Mouse (Mus musculus) MN1 (cell line): Measurements from ENCODE around the gene Ccdc144b.
A peak's percentile ranks its signal among the peaks of the same experiment; 100 is the strongest.

Source experiments
- DNase-seq: peaks from one replicate; pipeline ENCODE4 v3.0.0-alpha.2; 2016; ENCODE audit warnings: low spot score

Ccdc144b gene

DNA sequence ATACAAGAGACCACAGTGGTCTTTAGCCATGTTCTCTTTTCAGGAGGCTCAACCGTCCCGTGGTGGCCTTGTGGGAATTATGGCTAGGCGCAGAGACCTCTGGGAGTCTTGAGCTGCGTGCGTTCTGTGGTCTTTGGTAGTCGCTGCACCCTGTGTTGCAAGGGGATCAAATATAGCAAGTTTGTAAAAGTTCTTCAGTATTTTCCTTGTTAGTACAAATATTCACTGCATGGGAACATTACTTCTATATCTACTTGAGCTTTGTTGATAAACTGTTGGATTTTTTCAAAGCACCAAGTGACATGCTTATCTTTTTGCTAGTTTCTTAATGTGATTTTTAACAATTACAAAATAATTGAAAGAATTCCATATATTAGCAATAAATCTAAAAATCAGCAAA lies at the start of gene Ccdc144b:
Gene Ccdc144b, minus strand, starts transcription at position 101 of the 400 bp plus-strand sequence.
- DNase-seq, result no peak

GRCm38 (mm10) chr3:36095371-36095770 lies 42.0 kb upstream of the Ccdc144b start:
- DNase-seq, result no peak

DNA sequence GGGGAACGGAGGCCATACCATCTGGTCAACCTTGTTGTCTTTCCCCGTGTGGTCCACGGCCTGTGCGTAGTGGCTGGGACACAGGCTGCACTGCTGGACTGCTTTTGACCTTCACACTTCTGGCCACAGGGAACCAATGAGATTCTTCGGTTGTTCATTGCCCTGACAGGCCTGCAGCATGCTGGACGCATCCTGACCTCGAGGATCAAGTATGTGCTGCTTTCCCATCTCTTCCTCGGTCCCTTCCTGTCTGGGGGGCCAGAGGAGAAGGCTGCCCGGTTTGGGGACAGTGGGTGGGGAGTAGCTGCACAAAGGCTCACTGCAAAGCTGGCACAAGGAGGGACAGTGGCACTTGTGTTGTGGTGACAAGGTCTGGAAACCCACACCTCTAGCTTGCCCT lies 34.2 kb upstream of the Ccdc144b start:
- no peak for DNase-seq

DNA sequence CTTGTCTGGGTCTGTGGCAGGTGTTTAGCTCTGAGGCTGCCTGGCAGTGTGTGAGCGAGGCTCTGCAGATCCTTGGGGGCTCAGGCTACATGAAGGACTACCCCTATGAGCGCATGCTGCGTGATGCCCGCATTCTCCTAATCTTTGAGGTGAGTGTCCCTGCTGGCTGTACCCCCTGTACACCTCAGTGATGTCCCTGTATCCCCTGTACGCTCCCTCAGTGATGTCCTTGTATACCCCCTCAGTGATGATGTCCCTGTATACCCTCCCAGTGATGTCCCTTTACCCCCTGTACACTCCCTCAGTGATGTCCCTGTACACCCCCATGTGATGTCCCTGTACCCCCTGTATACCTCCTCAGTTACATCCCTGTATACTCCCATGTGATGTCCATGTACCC lies 32.0 kb upstream of the Ccdc144b start:
- DNase-seq, result no peak

GRCm38 (mm10) chr3:36083381-36083780 lies 30.0 kb upstream of the Ccdc144b start:
- DNase-seq, result no peak

DNA sequence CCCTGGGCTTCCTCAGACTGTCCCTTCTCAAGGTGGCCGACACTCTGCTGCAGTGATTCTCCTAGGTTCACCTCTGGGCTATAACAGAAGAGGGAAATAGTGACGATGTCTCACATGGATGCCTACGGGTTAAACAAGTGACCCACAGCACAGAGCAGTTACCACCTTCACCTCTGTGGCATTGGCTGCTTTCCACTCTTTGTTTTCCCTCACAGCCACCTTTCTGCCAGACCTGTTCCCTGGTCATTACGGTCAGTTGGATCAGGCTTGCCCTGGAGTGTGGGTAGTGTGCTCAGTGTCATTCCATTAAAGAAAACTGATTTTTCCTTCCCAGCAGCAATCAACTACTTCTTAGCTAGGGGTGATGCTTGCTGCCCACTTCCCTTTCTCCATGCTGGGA lies 29.5 kb upstream of the Ccdc144b start:
- no peak for DNase-seq

DNA sequence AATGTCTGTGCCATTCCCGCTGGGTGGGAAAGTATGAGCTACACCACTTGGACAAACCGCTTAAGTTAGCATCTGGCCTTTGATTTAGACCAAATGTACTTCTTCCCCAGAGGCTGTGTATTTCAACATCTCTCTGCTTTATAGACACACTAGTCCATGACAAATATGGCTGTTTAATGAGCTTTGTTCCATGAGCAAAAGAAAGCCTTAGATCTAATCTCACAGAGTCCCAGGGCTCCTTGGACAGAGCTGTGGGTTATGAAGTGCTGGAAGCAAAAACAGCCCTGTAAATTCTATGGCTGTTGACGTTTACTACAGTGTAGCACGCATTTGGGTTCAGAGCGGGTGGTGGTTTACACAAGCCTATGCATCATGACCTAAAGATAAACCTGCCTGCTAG lies 27.4 kb upstream of the Ccdc144b start:
- DNase-seq, result no peak

- no peak for DNase-seq
Observed at GRCm38 (mm10) chr3:36079886-36080285, 26.5 kb upstream of the Ccdc144b start.

GRCm38 (mm10) chr3:36077386-36077785 lies 24.0 kb upstream of the Ccdc144b start:
- no peak for DNase-seq

- no peak for DNase-seq
Observed at GRCm38 (mm10) chr3:36075466-36075865, 22.1 kb upstream of the Ccdc144b start.

GRCm38 (mm10) chr3:36074231-36074630 lies 20.9 kb upstream of the Ccdc144b start:
- no peak for DNase-seq

- no peak for DNase-seq
Observed at GRCm38 (mm10) chr3:36071047-36071446, 17.7 kb upstream of the Ccdc144b start.

GRCm38 (mm10) chr3:36070436-36070835 lies 17.1 kb upstream of the Ccdc144b start:
- no peak for DNase-seq

DNA sequence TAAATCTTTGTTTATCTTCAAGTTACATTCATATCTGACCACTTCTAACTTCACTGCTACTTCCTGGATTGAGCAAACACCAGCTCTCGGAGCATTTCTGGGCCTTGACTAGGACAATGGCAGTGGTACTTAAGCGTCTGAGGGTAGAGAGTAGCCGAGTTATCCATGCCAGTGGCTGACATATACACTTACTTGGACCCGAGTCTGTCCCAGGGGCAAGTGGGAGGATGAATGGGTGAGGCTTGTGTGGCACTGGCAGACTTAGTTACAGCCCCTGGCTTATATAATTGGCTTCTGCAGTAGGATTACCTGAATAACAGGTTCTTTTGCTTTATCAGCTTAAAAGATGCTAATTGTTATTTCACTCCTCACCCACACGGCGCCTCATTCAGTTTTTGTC lies 14.4 kb upstream of the Ccdc144b start:
- DNase-seq, result no peak

DNA sequence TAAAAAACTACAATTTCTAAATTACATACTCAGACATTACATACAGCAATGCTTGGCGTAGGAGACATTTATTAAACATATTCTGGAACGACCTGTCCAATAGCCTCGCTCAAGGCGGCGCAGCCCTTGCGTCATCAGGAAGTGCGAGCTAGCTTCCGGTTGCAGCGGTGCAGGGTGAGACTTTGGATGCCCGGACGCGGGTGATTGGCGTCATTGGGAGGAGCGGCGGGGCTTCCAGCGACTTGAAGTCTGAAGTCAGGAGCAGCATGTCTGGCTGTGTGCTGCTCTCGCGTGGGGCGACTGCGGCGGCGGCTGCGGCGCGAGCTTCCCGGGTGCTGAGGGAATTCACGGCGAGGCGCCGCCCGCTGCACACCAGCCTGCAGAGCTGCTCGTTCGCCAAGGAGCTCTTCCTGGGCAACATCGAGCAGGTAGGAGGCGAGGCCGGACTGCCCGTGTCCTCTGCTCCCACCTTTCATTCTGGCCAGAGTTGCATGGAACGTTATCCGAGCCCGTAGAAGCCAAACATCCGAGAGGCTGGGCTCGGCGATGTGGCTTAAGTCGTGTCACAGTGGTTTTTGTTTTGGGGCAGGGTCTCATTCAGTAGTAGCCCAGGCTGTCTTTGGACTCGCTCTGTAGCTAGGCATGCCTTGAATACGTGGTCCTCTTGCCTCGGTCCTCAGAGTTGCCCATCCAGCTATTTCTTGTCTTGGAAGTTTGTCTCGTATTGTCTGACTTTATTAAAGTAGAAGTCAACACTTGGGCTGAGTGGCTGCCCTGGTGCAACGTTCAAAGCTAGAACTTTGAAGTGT lies 12.7 kb upstream of the Ccdc144b start, which contains the start of gene Acad9:
Gene Acad9, plus strand, starts transcription at position 137 of the 809 bp plus-strand sequence.
- DNase-seq, result peak; percentile 99

DNA sequence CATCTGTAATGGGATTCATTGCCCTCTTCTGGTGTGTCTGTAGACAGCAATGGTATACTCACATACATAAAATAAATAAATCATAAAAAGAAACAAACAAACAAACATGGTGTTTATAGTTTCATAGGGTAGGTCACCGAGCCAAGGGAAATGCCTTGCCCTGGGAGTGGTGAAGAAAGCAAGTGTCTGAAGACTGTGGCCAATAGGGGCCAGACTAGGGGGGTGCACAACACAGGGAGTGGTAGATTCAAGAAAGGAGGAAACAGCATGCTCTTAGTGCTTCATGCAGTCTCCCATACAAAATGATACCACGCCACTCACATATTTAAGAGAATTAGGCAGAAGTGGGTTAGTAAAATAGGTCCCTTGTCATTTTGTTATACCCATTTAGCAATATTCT lies 11.8 kb upstream of the Ccdc144b start:
- DNase-seq, result peak; percentile 20

- no peak for DNase-seq
Observed at GRCm38 (mm10) chr3:36064592-36065061, 11.3 kb upstream of the Ccdc144b start.

GRCm38 (mm10) chr3:36060096-36060850 lies 6.9 kb upstream of the Ccdc144b start:
- DNase-seq, result peak; percentile 69

- DNase-seq, result no peak
Observed at GRCm38 (mm10) chr3:36049106-36049505, 4.2 kb downstream of the Ccdc144b start.

DNA sequence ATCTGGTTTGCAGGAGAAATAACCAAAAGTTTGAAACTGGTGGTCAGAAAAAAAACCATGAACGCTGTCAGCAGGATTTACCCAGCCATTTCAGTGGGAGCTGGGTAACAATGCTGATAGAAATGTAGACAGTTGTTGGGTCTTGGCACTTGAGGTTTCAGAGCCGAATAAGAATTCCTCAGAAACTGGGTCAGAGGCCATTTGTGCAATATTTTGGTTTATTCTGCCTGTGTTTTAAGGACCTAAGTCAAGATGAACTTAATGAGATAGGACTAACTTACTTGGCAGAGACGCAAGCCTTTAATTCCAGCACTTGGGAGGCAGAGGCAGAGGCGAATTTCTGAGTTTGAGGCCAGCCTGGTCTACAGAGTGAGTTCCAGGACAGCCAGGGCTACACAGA lies 8.3 kb downstream of the Ccdc144b start:
- DNase-seq, result no peak

GRCm38 (mm10) chr3:36044520-36044919 lies 8.8 kb downstream of the Ccdc144b start:
- no peak for DNase-seq

DNA sequence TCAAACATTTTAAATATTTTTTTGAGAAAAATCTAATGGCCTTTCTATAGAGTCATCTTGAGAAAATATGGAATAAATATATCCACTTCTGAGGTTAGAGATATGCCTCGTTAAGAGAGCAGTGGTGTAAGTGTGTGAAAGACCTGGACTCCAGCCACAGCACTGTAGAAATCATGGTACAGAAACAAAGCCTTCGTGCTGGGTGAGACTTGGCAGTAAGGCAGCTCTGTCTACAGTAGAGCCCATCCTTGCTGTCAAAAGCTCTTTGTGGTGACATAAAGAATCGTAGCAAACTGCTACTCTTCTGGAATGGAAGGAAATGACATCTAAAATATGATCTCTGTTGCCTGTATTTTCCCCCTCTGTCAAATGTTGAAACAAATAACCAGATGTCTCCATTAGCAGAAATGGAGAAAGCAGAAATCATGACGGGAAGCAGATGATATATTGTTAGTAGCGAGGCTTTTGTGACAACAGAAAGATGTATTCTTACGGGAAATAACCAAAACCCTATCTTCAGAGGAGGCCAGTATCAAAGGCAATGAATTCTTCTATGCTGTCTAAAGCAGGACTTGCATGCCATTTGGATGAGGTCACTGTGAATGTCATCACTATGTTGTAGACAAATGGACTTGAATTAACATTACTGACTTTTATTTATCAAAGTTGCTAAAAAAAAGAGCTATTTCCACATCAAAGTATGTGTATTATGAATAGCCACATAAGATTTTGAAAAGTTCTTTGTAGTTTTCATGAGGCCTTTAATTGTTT lies 21.4 kb downstream of the Ccdc144b start:
- no peak for DNase-seq
